Mouse (Mus musculus) left cerebral cortex, adult 2 months (tissue): ENCODE data around the gene Pmm1. TPM values are rescaled to one million over a fixed set of nuclear protein-coding genes. Genes with fewer than 3 reads are reported as not detected.

ENCODE experiments used
- DNase-seq, 2 experiments: peaks; one replicate each; pipeline ENCODE4 v3.0.0; 2021 to 2022; ENCODE audit warnings: low spot score in 2 of 2, mixed read lengths in 1 of 2; ENCODE audit errors: extremely low spot score in 1 of 2
- H3K27ac ChIP-seq: fragments of 200-600 bp; 2 replicates; pipeline ENCODE4 v1.8.1; 2022
- H3K4me3 ChIP-seq: fragments of 200-600 bp; 2 replicates; pipeline ENCODE4 v1.8.1; 2022
- CTCF ChIP-seq: fragments of 200-600 bp; IDR thresholded peaks from 2 replicates; pipeline ENCODE4 v1.8.1; 2022; ENCODE audit warnings: antibody characterized with exemption, mild to moderate bottlenecking, moderate library complexity
- intact Hi-C: fragments of 180-260 bp; cut with DNase I; formaldehyde crosslinking; loops from one replicate; pipeline ENCODE4 v1.15.1; 2025
- total RNA-seq, 2 experiments: library from RNA; stranded (reverse); gene quantifications; 2 replicates each; pipeline ENCODE4 v1.2.3; 2021

The Pmm1 gene
- total RNA-seq, 2 experiments from 2014 or later, result 199 to 206 TPM

- H3K27ac ChIP-seq, result no peak overlapping the region
- no peak for TF ChIP-seq CTCF
- DNase-seq, result no peak
- no peak overlapping the region for H3K4me3 ChIP-seq
- intact Hi-C loops, result no loop called here
These were observed 8.4 kb upstream of the Pmm1 start for GRCm38 (mm10) chr15:81969173-81969572.

GRCm38 (mm10) chr15:81968447-81968846 is 7.7 kb upstream of the Pmm1 start:
- intact Hi-C loops, result no loop called here
- no peak overlapping the region for H3K27ac ChIP-seq
- TF ChIP-seq CTCF, result no peak

GRCm38 (mm10) chr15:81967821-81968220 is 7.1 kb upstream of the Pmm1 start:
- no peak for TF ChIP-seq CTCF
- intact Hi-C loops, result no loop called here
- DNase-seq, result no peak
- H3K27ac ChIP-seq, result no peak overlapping the region
- H3K4me3 ChIP-seq, result no peak overlapping the region

More at GRCm38 (mm10) chr15:81968447-81968846, 7.7 kb upstream of the Pmm1 start:
- no peak overlapping the region for H3K4me3 ChIP-seq
- DNase-seq, result no peak

- Histone ChIP-seq H3K4me3 (no peak overlapping the region), H3K27ac (no peak overlapping the region)
- no peak for DNase-seq
- TF ChIP-seq CTCF, result no peak
- intact Hi-C loops, result no loop called here
These were observed 5.5 kb upstream of the Pmm1 start for GRCm38 (mm10) chr15:81966062-81966829.

GRCm38 (mm10) chr15:81964980-81965545 is 4.3 kb upstream of the Pmm1 start:
- no peak for TF ChIP-seq CTCF
- H3K27ac ChIP-seq, result no peak overlapping the region
- intact Hi-C loops, result no loop called here

GRCm38 (mm10) chr15:81964262-81964661 is 3.5 kb upstream of the Pmm1 start:
- no peak overlapping the region for H3K4me3 ChIP-seq
- no peak for DNase-seq
- H3K27ac ChIP-seq, result no peak overlapping the region
- no peak for TF ChIP-seq CTCF
- intact Hi-C loops, result no loop called here

More at GRCm38 (mm10) chr15:81964980-81965545, 4.3 kb upstream of the Pmm1 start:
- no peak for DNase-seq
- no peak overlapping the region for H3K4me3 ChIP-seq

GRCm38 (mm10) chr15:81961078-81961451 is 335 bp upstream of the Pmm1 start:
- TF ChIP-seq CTCF, result no peak
- peak overlapping the region; percentile 53; the same call in 1 of the 2 replicates for H3K27ac ChIP-seq
- intact Hi-C loops, result no loop called here
- peak overlapping the region; percentile 96 for H3K4me3 ChIP-seq
- no peak for DNase-seq

- no peak for TF ChIP-seq CTCF
- no peak for DNase-seq
- intact Hi-C loops, result loop anchor here (5.0 kb wide), 1 partner anchor 78 kb away; no protein-coding TSS in a partner anchor
- Histone ChIP-seq H3K4me3 (peak overlapping the region; percentile 0; the same call in 1 of the 2 replicates), H3K27ac (no peak overlapping the region)
These were observed 1.8 kb downstream of the Pmm1 start for GRCm38 (mm10) chr15:81958906-81959305.

- Histone ChIP-seq H3K4me3 (no peak overlapping the region), H3K27ac (peak overlapping the region; percentile 55)
- TF ChIP-seq CTCF, result no peak
- intact Hi-C loops, result loop anchor here (2.0 to 5.0 kb wide), 2 partner anchors 19 to 80 kb away; no protein-coding TSS in a partner anchor
- no peak for DNase-seq
These were observed 3.1 kb downstream of the Pmm1 start for GRCm38 (mm10) chr15:81957598-81957997.

- peak; percentile 82 for TF ChIP-seq CTCF
- intact Hi-C loops, result loop anchor here (2.0 to 5.0 kb wide), 2 partner anchors 18 to 81 kb away; no protein-coding TSS in a partner anchor
- peak in 1 of 2 experiments; percentile 60 for DNase-seq
- Histone ChIP-seq H3K27ac (peak overlapping the region; percentile 45; the same call in 1 of the 2 replicates), H3K4me3 (no peak overlapping the region)
These were observed 4.3 kb downstream of the Pmm1 start for GRCm38 (mm10) chr15:81956457-81956856.

- DNase-seq, result no peak
- TF ChIP-seq CTCF, result no peak
- Histone ChIP-seq H3K27ac (no peak overlapping the region), H3K4me3 (no peak overlapping the region)
- intact Hi-C loops, result loop anchor here (5.0 kb wide), 1 partner anchor 82 kb away; no protein-coding TSS in a partner anchor
These were observed 5.3 kb downstream of the Pmm1 start for GRCm38 (mm10) chr15:81955414-81955813.

- no peak overlapping the region for H3K27ac ChIP-seq
- intact Hi-C loops, result loop anchor here (5.0 kb wide), 1 partner anchor 83 kb away; no protein-coding TSS in a partner anchor
- H3K4me3 ChIP-seq, result no peak overlapping the region
- no peak for TF ChIP-seq CTCF
- no peak for DNase-seq
These were observed 6.0 kb downstream of the Pmm1 start for GRCm38 (mm10) chr15:81954716-81955115.
